Mouse (Mus musculus) splenic B cell, adult 2 months (primary cell): Measurements from ENCODE around the gene Nim1k.
"Not testable (repeated sequence)": the region's sequence is repeated elsewhere in the genome, so short reads cannot be mapped to it uniquely, and the experiment has no call there.

Experiments used
- DNase-seq: peaks from one replicate; pipeline ENCODE4 v3.0.0-alpha.2; 2011; ENCODE audit warnings: low read depth, low spot score
- H3K27me3 ChIP-seq: 2 replicates; pipeline ENCODE4 v1.6.1; 2012; ENCODE audit warnings: mild to moderate bottlenecking, low read length, moderate library complexity, mixed read lengths; ENCODE audit not compliant: control insufficient read depth, poor library complexity, insufficient read depth, severe bottlenecking
- H3K36me3 ChIP-seq: 2 replicates; pipeline ENCODE4 v1.6.1; 2012; ENCODE audit warnings: mild to moderate bottlenecking, low read length, moderate library complexity, mixed read lengths; ENCODE audit not compliant: control insufficient read depth, poor library complexity, insufficient read depth, severe bottlenecking

The Nim1k gene

GRCm38 (mm10) chr13:119710268-119710610, 45.4 kb downstream of the Nim1k start:
- Histone ChIP-seq H3K36me3 (peaks cover 3% of the 10 kb centered on the region), H3K27me3 (no peaks in the 10 kb centered on the region)
- no peak for DNase-seq

- Histone ChIP-seq H3K36me3 (peaks cover 3% of the 10 kb centered on the region), H3K27me3 (no peaks in the 10 kb centered on the region)
- DNase-seq, result no peak
Measured at GRCm38 (mm10) chr13:119709388-119710267, 46.1 kb downstream of the Nim1k start.

GRCm38 (mm10) chr13:119708941-119709340, 46.7 kb downstream of the Nim1k start:
- DNase-seq, result no peak
- Histone ChIP-seq H3K27me3 (no peaks in the 10 kb centered on the region), H3K36me3 (peaks cover 3% of the 10 kb centered on the region)

GRCm38 (mm10) chr13:119707906-119708305, 47.8 kb downstream of the Nim1k start:
- peaks cover 3% of the 10 kb centered on the region for H3K36me3 ChIP-seq
- no peak for DNase-seq
- no peaks in the 10 kb centered on the region for H3K27me3 ChIP-seq

- no peaks in the 10 kb centered on the region for H3K27me3 ChIP-seq
- H3K36me3 ChIP-seq, result peaks cover 3% of the 10 kb centered on the region
- peak; percentile 15 for DNase-seq
Measured at GRCm38 (mm10) chr13:119706953-119707352, 48.7 kb downstream of the Nim1k start.

- DNase-seq, H3K27me3 ChIP-seq: not testable (repeated sequence)
Measured at GRCm38 (mm10) chr13:119706278-119706880, 49.3 kb downstream of the Nim1k start.

GRCm38 (mm10) chr13:119704280-119704679, 51.4 kb downstream of the Nim1k start:
- no peak for DNase-seq
- H3K36me3 ChIP-seq, result peaks cover 7% of the 10 kb centered on the region
- H3K27me3 ChIP-seq, result no peaks in the 10 kb centered on the region

More at GRCm38 (mm10) chr13:119706278-119706880, 49.3 kb downstream of the Nim1k start:
- not testable (repeated sequence) for H3K36me3 ChIP-seq

- Histone ChIP-seq H3K36me3 (peaks cover 4% of the 10 kb centered on the region; the same call in 1 of the 2 replicates), H3K27me3 (no peaks in the 10 kb centered on the region)
- no peak for DNase-seq
Measured at GRCm38 (mm10) chr13:119698436-119698835, 57.2 kb downstream of the Nim1k start.

GRCm38 (mm10) chr13:119696496-119696895, 59.2 kb downstream of the Nim1k start:
- no peak for DNase-seq
- H3K27me3 ChIP-seq, result no peaks in the 10 kb centered on the region
- peaks cover 4% of the 10 kb centered on the region; the same call in 1 of the 2 replicates for H3K36me3 ChIP-seq

- no peak for DNase-seq
- H3K36me3 ChIP-seq, result no peaks in the 10 kb centered on the region; the same call in 1 of the 2 replicates
- no peaks in the 10 kb centered on the region for H3K27me3 ChIP-seq
Measured at GRCm38 (mm10) chr13:119695676-119696075, 60.0 kb downstream of the Nim1k start.

- not testable (repeated sequence) for H3K36me3 ChIP-seq, DNase-seq, H3K27me3 ChIP-seq
Measured at GRCm38 (mm10) chr13:119691958-119692357, 63.7 kb downstream of the Nim1k start.

- Histone ChIP-seq H3K27me3 (no peaks in the 10 kb centered on the region), H3K36me3 (no peaks in the 10 kb centered on the region)
- peak; percentile 7 for DNase-seq
Measured at GRCm38 (mm10) chr13:119690876-119691620, 64.6 kb downstream of the Nim1k start.

GRCm38 (mm10) chr13:119690039-119690728, 65.5 kb downstream of the Nim1k start, which contains the start of gene Hmgcs1:
Gene Hmgcs1 (plus strand): TSS chr13:119690379.
- Histone ChIP-seq H3K36me3 (no peaks in the 10 kb centered on the region), H3K27me3 (no peaks in the 10 kb centered on the region)
- DNase-seq, result peak; percentile 99

GRCm38 (mm10) chr13:119689709-119690038, 66.0 kb downstream of the Nim1k start:
- Histone ChIP-seq H3K27me3 (no peaks in the 10 kb centered on the region), H3K36me3 (no peaks in the 10 kb centered on the region)
- no peak for DNase-seq
